Mouse (Mus musculus) midbrain, postnatal 0 days (tissue): ENCODE measurements around the gene Scn7a. TPM values are rescaled to one million over a fixed set of nuclear protein-coding genes. Genes with fewer than 3 reads are reported as not detected.

ENCODE experiments used
- ATAC-seq: fragments of 200-750 bp; cut with Nextera tagmentation; 2 replicates; pipeline ENCODE4 v1.8.0; 2017; ENCODE audit warnings: moderate number of reproducible peaks, mild to moderate bottlenecking, moderate TSS enrichment, moderate library complexity; ENCODE audit not compliant: low FRiP score
- DNase-seq: peaks from one replicate; pipeline ENCODE4 v3.0.0-alpha.2; 2015; ENCODE audit warnings: low spot score
- H3K27ac ChIP-seq: fragments of 300-500 bp; sonication (generic); 2 replicates; pipeline ENCODE4 v1.5.1; 2014; ENCODE audit warnings: low read depth, mild to moderate bottlenecking, low read length, mixed read lengths
- H3K27me3 ChIP-seq: fragments of 300-500 bp; sonication (generic); 2 replicates; pipeline ENCODE4 v1.6.1; 2014; ENCODE audit warnings: low read length, control low read depth, mixed read lengths; ENCODE audit not compliant: insufficient read depth
- H3K36me3 ChIP-seq: fragments of 300-500 bp; sonication (generic); 2 replicates; pipeline ENCODE4 v1.6.1; 2014; ENCODE audit warnings: low read length, control low read depth, mixed read lengths; ENCODE audit not compliant: insufficient read depth
- H3K4me1 ChIP-seq: fragments of 300-500 bp; sonication (generic); 2 replicates; pipeline ENCODE4 v1.6.1; 2014; ENCODE audit warnings: mild to moderate bottlenecking, control low read depth, antibody characterized with exemption, low read length, mixed read lengths; ENCODE audit not compliant: insufficient read depth
- H3K4me2 ChIP-seq: fragments of 300-500 bp; sonication (generic); 2 replicates; pipeline ENCODE4 v1.6.1; 2014; ENCODE audit warnings: low read depth, mild to moderate bottlenecking, low read length, mixed read lengths; ENCODE audit not compliant: poor library complexity, severe bottlenecking
- H3K4me3 ChIP-seq: fragments of 300-500 bp; sonication (generic); 2 replicates; pipeline ENCODE4 v1.5.1; 2014; ENCODE audit warnings: low read depth, mild to moderate bottlenecking, low read length, moderate library complexity
- H3K9ac ChIP-seq: fragments of 300-500 bp; sonication (generic); replicated peaks from 2 replicates; pipeline ENCODE4 v1.6.1; 2014; ENCODE audit warnings: mild to moderate bottlenecking, low read length, moderate library complexity, mixed read lengths; ENCODE audit not compliant: poor library complexity, severe bottlenecking
- H3K9me3 ChIP-seq: fragments of 300-500 bp; sonication (generic); 2 replicates; pipeline ENCODE4 v1.6.1; 2016; ENCODE audit warnings: low read length, control low read depth
- CTCF ChIP-seq: IDR thresholded peaks from 2 replicates; pipeline ENCODE4 v1.5.1; 2016; ENCODE audit warnings: antibody characterized with exemption, mild to moderate bottlenecking
- WGBS: fragments of 180-500 bp; shearing (Covaris S2); extraction: QIAGEN DNeasy Blood & Tissue Kit; methylation state at CpG from one replicate; pipeline ENCODE4 v1.1.7; 2014; 5-methylcytosine and 5-hydroxymethylcytosine counted together
- polyA plus RNA-seq: library from polyadenylated mRNA; unstranded; fragments of >200 nt; fragmentation: Nextera tagmentation; extraction: Ambion mirVana; gene quantifications from 2 replicates; pipeline ENCODE4 v1.2.1, GENCODE M21; 2015
- total RNA-seq: library from RNA; depleted of rRNA; stranded (reverse); fragments of >200 nt; gene quantifications from 2 replicates; pipeline ENCODE4 v1.2.3, GENCODE M21; 2014

Gene Scn7a
- total and polyA plus RNA-seq, 2 experiments from 2014 or later = 0.27 to 0.55 TPM

DNA sequence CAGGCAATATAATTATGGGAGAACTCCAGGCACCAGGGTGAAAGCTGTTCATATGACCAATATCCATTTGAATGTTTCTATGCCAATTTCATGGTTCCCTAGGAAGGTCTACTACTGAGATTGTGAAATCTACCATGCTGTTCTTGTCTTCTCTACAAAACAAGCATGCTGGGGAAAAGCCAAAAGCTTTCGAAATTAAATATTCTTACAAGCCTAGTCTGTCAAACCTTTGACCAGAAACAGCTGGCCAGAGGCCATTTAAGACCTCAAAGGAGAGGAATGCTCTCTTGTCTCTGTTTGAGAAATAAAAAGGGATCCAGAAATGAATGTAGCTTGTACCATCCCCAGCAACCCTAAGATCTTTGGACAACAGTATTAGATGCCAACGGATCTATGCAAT lies 3.8 kb downstream of the Scn7a start:
- ATAC-seq = no peak
- DNase-seq = peak; percentile 17
- H3K36me3 ChIP-seq = no peaks in the 10 kb centered on the region
- H3K27me3 ChIP-seq = no peaks in the 10 kb centered on the region
- TF ChIP-seq CTCF = no peak
- no peak overlapping the region for H3K27ac ChIP-seq
- no peaks in the 10 kb centered on the region for H3K9me3 ChIP-seq
- no peak overlapping the region for H3K4me2 ChIP-seq
- no peak overlapping the region for H3K4me3 ChIP-seq
- H3K4me1 ChIP-seq = no peaks in the 10 kb centered on the region
- WGBS = 83% methylated on average over 2 of the region's 2 CpGs
- no peak overlapping the region for H3K9ac ChIP-seq

DNA sequence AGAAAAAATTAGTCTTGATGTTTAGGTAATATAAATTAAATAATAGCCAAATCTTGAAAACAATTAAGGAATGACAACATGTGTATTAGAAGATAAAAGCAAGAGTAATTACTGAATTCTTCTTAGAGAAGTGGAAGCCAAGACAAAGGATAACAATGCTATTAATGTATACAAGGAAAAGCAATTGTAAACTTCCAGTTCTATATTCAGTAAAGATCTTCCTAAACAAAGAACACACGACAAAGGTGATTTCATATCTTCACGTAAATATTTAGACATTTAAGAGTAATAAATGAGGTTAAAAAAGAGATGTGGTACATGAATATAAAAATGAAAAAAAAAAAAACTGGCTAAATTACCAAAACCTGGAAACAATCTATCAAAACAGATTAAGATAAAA lies 16.7 kb downstream of the Scn7a start:
- no peak for TF ChIP-seq CTCF
- DNase-seq = no peak
- no peaks in the 10 kb centered on the region for H3K36me3 ChIP-seq
- no peak overlapping the region for H3K9ac ChIP-seq
- no peak overlapping the region for H3K27ac ChIP-seq
- WGBS = 88% methylated on average over 2 of the region's 2 CpGs
- no peak for ATAC-seq
- H3K27me3 ChIP-seq = no peaks in the 10 kb centered on the region
- H3K4me1 ChIP-seq = no peaks in the 10 kb centered on the region
- no peaks in the 10 kb centered on the region for H3K9me3 ChIP-seq
- H3K4me3 ChIP-seq = no peak overlapping the region
- H3K4me2 ChIP-seq = no peak overlapping the region

DNA sequence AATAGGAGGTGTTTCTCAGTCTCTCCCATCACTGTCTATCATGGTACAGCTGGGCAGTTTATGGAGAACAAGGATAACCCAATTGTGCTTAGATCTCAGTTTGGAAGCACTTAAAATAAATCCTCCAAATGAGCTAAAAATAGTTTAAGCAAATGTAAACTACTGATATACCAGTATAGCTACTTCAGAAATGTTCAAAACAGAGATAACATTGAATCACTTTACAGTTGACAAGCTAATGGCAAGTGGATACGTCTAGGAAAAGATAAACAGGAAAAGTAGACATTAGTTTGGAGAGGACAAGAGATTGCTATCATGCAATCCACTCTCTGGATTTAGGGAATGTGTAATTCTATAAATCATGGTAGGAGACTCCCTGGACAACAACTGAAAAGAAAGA lies 19.5 kb downstream of the Scn7a start:
- H3K27ac ChIP-seq = no peak overlapping the region
- H3K4me1 ChIP-seq = no peaks in the 10 kb centered on the region
- 80% methylated on average over 1 of the region's 1 CpGs for WGBS
- ATAC-seq = no peak
- TF ChIP-seq CTCF = no peak
- no peak overlapping the region for H3K4me3 ChIP-seq
- H3K27me3 ChIP-seq = no peaks in the 10 kb centered on the region
- H3K36me3 ChIP-seq = no peaks in the 10 kb centered on the region
- H3K4me2 ChIP-seq = no peak overlapping the region
- no peaks in the 10 kb centered on the region for H3K9me3 ChIP-seq
- DNase-seq = no peak
- H3K9ac ChIP-seq = no peak overlapping the region

DNA sequence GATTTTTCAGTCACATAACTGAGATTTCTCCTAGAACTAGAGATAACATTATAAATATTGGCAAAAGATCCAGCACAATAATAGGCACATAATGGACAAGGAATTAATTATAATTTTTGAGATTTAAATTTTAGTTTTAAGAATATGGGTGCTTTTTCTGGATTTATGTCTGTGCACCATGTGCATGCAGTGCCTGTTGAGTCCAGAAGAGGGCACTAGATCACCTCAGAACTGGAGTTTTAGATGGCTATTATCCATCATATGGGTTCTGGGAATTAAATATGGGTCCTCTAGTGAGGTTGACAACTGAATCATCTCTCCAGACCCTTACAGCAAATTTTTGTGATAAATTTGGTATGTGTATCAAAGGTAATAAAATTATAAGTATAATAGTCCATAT lies 21.8 kb downstream of the Scn7a start:
- H3K36me3 ChIP-seq = no peaks in the 10 kb centered on the region
- no peak for DNase-seq
- no peaks in the 10 kb centered on the region for H3K9me3 ChIP-seq
- H3K4me1 ChIP-seq = no peaks in the 10 kb centered on the region
- H3K27ac ChIP-seq = no peak overlapping the region
- no peaks in the 10 kb centered on the region for H3K27me3 ChIP-seq
- no peak overlapping the region for H3K4me2 ChIP-seq
- no peak for ATAC-seq
- H3K4me3 ChIP-seq = no peak overlapping the region
- no peak overlapping the region for H3K9ac ChIP-seq
- peak; percentile 41 for TF ChIP-seq CTCF

DNA sequence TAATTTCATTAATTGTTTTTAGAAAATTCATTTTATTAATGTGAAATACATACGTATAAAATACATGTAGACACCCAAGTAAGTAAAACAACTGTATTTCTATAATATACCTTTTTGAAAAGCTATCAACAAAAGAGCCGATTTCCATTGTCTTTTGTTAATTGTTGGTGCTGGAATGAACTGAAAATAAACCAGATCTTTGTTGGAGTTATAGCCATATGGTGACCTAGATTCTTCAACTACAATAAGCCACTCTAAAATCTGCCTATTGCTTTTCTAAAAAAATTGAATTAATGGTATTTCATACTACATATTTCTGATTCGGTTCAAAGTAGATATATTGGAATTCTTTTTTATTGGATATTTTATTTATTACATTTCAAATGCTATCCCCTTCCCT lies 56.7 kb downstream of the Scn7a start:
- no peaks in the 10 kb centered on the region for H3K4me1 ChIP-seq
- H3K27ac ChIP-seq = no peak overlapping the region
- no peaks in the 10 kb centered on the region for H3K36me3 ChIP-seq
- DNase-seq (no peak), ATAC-seq (no peak)
- no peaks in the 10 kb centered on the region for H3K9me3 ChIP-seq
- H3K9ac ChIP-seq = no peak overlapping the region
- H3K4me3 ChIP-seq = no peak overlapping the region
- H3K4me2 ChIP-seq = no peak overlapping the region
- TF ChIP-seq CTCF = no peak
- WGBS = 96% methylated on average over 3 of the region's 3 CpGs
- no peaks in the 10 kb centered on the region for H3K27me3 ChIP-seq

DNA sequence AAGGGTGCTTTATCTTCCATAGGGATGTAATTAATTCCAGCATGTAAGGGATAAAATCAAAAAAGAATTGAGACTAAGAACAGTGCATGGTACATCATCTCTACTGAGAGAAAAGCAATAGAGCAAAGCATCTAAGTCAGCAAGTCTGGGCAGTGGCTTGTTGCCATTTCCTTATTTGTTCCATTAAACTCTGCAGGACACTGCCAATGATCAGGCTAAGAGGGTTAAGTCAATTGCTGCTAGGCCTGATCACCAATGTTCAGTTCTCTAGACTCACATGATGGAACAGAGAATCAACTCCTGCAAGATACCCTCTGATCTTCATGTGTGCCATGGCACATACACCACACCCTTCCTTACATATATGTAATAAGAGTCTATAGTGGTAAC lies 57.1 kb downstream of the Scn7a start:
- Histone ChIP-seq H3K9ac (no peak overlapping the region), H3K36me3 (no peaks in the 10 kb centered on the region), H3K4me3 (no peak overlapping the region), H3K27me3 (no peaks in the 10 kb centered on the region), H3K9me3 (no peaks in the 10 kb centered on the region), H3K4me2 (no peak overlapping the region), H3K4me1 (no peaks in the 10 kb centered on the region), H3K27ac (no peak overlapping the region)
- ATAC-seq (no peak), DNase-seq (no peak)
- TF ChIP-seq CTCF = no peak
